Mouse (Mus musculus) NIH3T3 (cell line): ENCODE measurements at regions not wholly inside any gene's neighbourhood (a gene's known extent, or its start where the extent isn't known, plus 50 kb on each side); places are given as distances from the start of the nearest gene placed in this dataset.

Experiments used
- DNase-seq: peaks from one replicate; pipeline ENCODE4 v3.0.0-alpha.2; 2012; ENCODE audit warnings: low read depth

GRCm38 (mm10) chr1:57174289-57174890 is 195.9 kb upstream of the Satb2 start:
- no peak for DNase-seq

DNA sequence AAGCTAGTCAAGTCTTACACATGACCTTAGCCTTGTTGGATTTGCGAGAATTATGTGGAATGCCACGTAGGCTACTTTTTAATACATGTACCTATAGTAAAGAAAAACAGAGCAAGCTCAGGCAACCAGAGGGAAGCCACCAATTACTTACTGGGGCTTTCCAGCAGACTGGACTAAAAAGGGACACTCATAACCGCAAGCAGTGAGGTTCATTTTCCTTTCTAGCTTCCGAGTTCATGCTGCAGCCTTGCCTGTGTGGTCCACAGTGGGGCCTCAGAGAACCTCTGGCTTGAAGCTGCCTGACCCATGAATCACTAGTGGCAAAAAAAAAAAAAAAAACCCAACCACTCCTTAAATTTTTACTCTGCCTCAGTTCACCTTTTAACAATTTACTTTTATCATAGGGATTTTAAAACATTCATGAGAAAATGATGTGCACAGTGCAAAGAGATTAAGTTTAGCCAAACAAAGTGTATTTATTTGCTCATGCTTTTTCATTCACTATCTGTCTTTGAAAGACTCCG is 188.6 kb upstream of the 1700066M21Rik start:
- peak; percentile 11 for DNase-seq

DNA sequence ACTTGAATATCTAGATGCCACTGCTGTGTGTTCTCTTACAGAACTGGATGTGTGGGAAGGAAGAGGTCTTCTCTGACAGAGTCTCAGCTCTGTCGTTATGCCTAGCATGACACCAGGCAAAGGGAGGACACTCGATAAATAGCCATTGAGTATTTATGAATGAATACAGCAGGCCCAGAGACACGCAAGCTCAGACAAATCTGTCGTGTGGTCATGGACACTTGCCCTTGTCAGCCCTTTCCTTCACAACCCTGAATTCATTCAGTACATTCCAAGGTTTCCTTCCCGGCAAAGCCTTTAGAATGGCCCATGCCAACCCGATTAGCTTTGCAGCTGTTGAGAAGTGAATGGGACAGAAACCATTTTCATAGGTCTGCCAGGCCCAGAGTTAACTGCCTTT is 176.1 kb upstream of the 1700066M21Rik start:
- DNase-seq: no peak

GRCm38 (mm10) chr1:57204331-57204730 is 173.1 kb upstream of the 1700066M21Rik start:
- DNase-seq: peak; percentile 47

DNA sequence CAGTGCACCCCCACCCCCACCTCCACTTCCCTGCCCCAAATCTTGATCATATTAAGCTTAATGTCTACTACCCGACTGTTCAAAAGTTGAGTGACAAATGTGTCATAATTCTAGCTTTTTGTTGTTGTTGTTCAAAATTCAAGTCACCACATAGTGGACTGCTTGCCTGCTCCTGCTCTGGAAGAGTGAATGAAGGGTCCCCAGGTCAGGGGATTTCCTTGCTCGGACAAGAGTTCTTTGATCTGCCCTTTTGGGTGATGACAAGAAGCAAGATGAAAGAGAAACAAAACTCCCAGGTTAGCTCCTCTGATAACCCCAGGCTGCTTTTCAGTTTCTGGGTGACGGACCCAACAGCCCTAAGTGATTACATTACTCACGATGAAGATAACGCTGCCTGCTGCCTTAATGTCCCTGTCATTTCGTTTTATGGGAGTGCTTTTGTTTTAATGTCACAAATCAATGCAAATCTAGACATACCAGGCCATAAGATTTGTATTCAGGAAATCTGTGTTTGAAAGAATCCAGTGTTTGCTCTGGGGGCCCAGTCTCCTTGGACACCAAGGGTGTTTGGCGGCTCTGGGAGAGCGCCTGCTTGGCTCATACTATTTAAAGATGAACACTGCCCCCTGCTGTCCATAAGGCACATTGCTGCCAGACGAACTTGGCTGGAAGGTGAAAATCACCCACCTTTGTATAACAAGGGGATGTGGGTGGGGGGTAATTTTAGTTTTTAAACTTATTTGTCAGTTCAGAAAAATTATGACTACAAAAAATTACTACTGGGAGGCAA is 172.0 kb upstream of the 1700066M21Rik start:
- peak; percentile 82 for DNase-seq

GRCm38 (mm10) chr1:57206496-57206895 is 170.9 kb upstream of the 1700066M21Rik start:
- no peak for DNase-seq

DNA sequence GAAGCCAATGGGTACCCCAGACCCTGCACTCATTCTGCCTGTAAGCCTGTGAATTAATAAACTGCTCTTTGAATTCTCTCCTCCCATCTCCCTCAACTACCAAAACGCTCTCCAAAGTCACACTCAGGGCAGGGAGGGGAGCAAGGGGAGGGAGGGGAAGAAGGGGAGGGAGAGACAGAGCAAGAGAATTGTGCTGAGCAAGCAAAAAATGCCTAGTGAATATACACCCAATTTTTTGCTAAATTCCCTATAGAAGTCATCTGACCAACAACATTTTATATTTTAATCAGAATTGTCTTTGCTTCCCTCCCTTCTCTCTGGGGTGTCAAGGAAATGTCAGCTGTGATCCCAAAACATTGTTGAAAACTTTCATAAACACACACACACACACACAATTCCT is 170.5 kb upstream of the 1700066M21Rik start:
- DNase-seq: no peak

GRCm38 (mm10) chr1:57208415-57208814 is 169.0 kb upstream of the 1700066M21Rik start:
- DNase-seq: no peak

DNA sequence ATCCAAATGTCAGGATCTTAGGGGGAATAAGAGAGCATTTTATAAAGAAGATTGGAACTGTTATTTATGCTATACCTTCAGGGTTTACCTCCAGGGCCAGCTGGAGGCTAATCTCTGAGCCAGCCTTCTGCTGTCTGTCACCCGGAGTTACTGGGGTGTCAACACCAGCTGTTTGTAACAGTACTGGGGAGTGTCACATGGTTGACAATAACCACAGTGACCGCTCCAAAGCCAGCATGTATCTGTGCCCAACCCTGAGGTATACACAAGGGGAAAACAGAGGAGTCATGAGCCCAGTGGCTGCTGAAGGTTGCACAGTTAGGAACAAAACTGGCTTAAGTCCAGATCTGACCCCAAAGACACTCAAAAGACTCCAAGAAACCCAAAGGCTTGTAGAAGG is 168.1 kb upstream of the 1700066M21Rik start:
- DNase-seq: no peak

GRCm38 (mm10) chr1:57211046-57211445 is 166.4 kb upstream of the 1700066M21Rik start:
- no peak for DNase-seq

- no peak for DNase-seq
Observed at GRCm38 (mm10) chr1:57213428-57213874, 164.0 kb upstream of the 1700066M21Rik start.

- no peak for DNase-seq
Observed at GRCm38 (mm10) chr1:57214266-57214665, 163.2 kb upstream of the 1700066M21Rik start.

DNA sequence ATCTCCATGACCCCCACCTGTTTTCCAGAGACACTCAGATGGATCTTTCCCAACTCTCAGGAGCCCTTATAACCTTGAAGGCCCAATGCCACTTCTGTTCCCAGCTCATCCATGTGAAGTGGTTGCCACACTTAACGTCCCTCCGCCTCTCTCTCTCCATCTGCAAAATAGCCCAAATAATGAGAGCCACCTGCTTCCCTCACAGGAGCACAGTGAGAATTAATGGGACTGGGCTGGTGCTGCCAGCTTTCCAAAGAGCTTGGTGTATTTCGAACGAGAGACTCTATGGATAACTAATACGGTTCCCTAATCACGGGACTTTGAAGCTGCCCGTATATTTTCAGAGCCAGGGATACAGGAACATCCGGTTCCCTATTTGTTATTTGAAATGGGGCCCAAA is 159.8 kb upstream of the 1700066M21Rik start:
- DNase-seq: no peak

- DNase-seq: no peak
Observed at GRCm38 (mm10) chr1:57218127-57218526, 159.3 kb upstream of the 1700066M21Rik start.

DNA sequence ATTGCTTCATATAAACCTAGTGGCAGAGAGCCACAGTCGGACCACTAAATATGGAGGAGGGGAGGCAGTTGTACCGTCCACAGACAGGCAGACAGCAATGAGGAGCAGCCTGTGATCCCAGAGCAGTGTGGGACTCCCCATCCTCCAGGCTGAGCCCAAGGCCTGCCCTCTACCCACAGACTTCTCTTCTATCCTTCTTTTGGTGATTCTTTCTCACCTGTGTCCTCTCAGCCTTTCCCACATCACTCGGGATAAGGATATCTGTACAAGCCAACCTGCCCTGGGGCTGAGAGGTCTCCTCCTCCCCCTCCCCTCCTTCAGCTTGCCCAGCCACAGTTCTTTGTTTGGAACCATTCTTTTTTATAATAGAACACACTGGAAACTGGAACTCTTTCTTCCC is 158.8 kb upstream of the 1700066M21Rik start:
- no peak for DNase-seq

GRCm38 (mm10) chr1:57224425-57225104 is 152.9 kb upstream of the 1700066M21Rik start:
- peak; percentile 5 for DNase-seq

GRCm38 (mm10) chr1:57243607-57244408 is 133.6 kb upstream of the 1700066M21Rik start:
- no peak for DNase-seq

DNA sequence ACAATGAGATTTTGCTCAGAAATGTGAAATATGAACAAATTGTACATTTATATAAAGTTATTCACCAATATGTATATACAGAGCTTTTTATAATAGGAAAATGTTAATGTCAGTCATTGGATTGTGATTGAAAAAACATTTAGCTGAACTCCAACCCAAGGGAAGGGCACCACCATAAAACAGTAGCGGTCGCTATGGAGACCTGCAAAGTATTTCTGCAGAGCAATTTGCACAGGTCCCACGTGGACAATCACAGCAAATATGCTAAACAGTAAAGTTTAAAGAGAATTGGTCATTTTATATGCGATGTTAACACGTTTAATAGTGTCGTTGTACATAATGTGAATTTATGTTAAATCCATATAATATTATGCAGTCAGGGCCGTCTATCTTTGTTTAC is 117.8 kb upstream of the 1700066M21Rik start:
- no peak for DNase-seq

- DNase-seq: no peak
Observed at GRCm38 (mm10) chr1:57265012-57265760, 112.2 kb upstream of the 1700066M21Rik start.

GRCm38 (mm10) chr1:57266695-57267094 is 110.7 kb upstream of the 1700066M21Rik start:
- peak; percentile 36 for DNase-seq

GRCm38 (mm10) chr1:57267851-57268250 is 109.6 kb upstream of the 1700066M21Rik start:
- no peak for DNase-seq
